Mouse (Mus musculus) myocyte (in vitro differentiated cells): ENCODE results near the gene Trabd2b.

Source experiments
- CEBPB ChIP-seq: IDR thresholded peaks from 2 replicates; pipeline ENCODE4 v1.6.1; 2011; ENCODE audit warnings: mild to moderate bottlenecking, moderate library complexity; ENCODE audit not compliant: poor library complexity, insufficient read depth, severe bottlenecking
- E2F4 ChIP-seq: IDR thresholded peaks from one replicate; pipeline ENCODE4 v1.6.1; 2011; ENCODE audit warnings: mild to moderate bottlenecking, control low read depth, moderate library complexity; ENCODE audit not compliant: insufficient read depth
- MAX ChIP-seq: IDR thresholded peaks from one replicate; pipeline ENCODE4 v1.6.1; 2011; ENCODE audit warnings: low read depth, mild to moderate bottlenecking, control low read depth
- MYOD1 ChIP-seq, 3 experiments: IDR thresholded peaks; one replicate each; pipeline ENCODE4 v1.6.1; 2011; ENCODE audit warnings: control low read depth in 2 of 3, low read depth in 2 of 3, mild to moderate bottlenecking in 2 of 3, moderate library complexity in 1 of 3; ENCODE audit not compliant: insufficient read length in 2 of 3, control insufficient read depth in 1 of 3
- POLR2A ChIP-seq: IDR thresholded peaks from one replicate; pipeline ENCODE4 v1.6.1; 2011; ENCODE audit warnings: low read depth, mild to moderate bottlenecking, control low read depth, moderate library complexity; ENCODE audit not compliant: insufficient read length
- POLR2AphosphoS2 ChIP-seq: IDR thresholded peaks from one replicate; pipeline ENCODE4 v1.6.1; 2011; ENCODE audit warnings: low read depth, control low read depth; ENCODE audit not compliant: insufficient read length
- REST ChIP-seq: IDR thresholded peaks from one replicate; pipeline ENCODE4 v1.6.1; 2011; ENCODE audit warnings: mild to moderate bottlenecking, control low read depth, moderate library complexity; ENCODE audit not compliant: insufficient read depth, insufficient read length
- SRF ChIP-seq: IDR thresholded peaks from one replicate; pipeline ENCODE4 v1.6.1; 2011; ENCODE audit warnings: low read depth; ENCODE audit not compliant: control insufficient read depth, insufficient read length
- TCF12 ChIP-seq: IDR thresholded peaks from one replicate; pipeline ENCODE4 v1.6.1; 2011; ENCODE audit warnings: mild to moderate bottlenecking, control low read depth; ENCODE audit not compliant: poor library complexity, insufficient read depth, severe bottlenecking
- USF1 ChIP-seq: IDR thresholded peaks from one replicate; pipeline ENCODE4 v1.6.1; 2011; ENCODE audit warnings: low read depth, mild to moderate bottlenecking, control low read depth, moderate library complexity

DNA sequence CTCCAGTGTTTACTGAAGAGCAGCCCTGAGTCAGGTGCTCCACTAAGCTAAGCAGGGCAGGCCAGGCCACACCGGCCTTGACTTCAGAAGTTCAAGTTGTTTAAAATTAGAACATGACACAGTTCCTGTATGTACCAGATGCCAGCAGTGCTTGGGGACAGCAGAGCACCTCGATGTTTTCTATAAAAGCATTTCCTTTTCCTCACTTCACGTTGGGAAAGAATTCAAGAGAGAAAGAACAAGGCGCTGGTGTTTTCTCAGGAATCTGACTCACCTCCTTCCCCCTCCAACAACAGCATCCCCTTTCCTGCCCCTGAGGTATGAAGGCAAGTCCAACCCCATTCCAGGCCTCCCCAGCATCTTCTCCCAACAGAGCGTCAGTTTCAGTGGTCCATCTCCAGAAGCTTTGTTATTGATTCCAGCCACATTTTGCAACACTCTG, 108.8 kb downstream of the Trabd2b start:
- no peak for TF ChIP-seq USF1
- no peak for TF ChIP-seq POLR2A
- TF ChIP-seq MAX = no peak
- TF ChIP-seq E2F4 = no peak
- no peak for TF ChIP-seq CEBPB
- no peak for TF ChIP-seq REST
- TF ChIP-seq TCF12 = no peak
- no peak for TF ChIP-seq POLR2AphosphoS2
- TF ChIP-seq SRF = no peak
- no peak for TF ChIP-seq MYOD1 (IDR thresholded peaks at IDR 0.05; ENCODE audit: control insufficient read depth in 1 of 3, insufficient read length in 2 of 3, low read depth in 2 of 3)
